Mouse (Mus musculus): ENCODE data around the gene Nudt13. TPM values are rescaled to one million over a fixed set of nuclear protein-coding genes. Genes with fewer than 3 reads are reported as not detected.

Gene Nudt13
- 7.0 and 7.5 TPM in 2 replicates for polyA plus RNA-seq (2012; rRNA removed)

DNA sequence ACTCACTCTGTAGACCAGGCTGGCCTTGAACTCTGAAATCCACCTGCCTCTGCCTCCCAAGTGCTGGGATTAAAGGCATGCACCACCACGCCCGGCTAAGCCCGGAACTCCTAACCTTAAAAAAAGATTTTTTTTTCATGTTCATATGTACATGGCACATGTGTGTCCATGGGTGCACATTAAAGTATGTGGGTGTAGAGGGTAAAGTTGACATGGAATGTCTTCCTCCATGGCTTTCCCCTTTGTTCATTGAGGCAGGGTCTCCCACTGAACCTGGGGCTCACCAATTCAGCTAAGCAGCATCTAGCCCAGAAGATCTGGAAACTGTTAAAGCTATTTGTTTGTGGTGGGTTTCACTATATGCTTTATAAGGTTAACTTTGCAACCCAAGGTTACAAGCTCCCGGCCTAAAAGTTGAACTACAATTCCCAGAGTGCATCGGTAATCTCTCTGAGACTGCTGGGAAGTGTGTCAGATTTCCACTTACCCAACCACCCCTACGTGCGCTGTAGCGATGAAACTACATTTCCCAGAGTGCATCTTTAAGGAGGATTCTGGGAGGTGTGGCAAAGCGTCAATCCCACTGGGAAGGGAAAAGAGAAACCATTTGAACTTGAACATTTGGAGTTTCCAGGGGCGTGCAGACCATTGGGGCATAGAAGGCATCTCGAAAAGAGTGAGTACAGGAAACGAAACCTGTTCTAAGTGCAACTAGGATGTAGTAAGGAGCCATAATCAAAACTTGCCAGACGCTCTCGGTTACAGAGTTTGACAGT lies at the start of gene Nudt13:
Gene Nudt13, plus strand, starts transcription at position 581 of the 776 bp plus-strand sequence.

DNA sequence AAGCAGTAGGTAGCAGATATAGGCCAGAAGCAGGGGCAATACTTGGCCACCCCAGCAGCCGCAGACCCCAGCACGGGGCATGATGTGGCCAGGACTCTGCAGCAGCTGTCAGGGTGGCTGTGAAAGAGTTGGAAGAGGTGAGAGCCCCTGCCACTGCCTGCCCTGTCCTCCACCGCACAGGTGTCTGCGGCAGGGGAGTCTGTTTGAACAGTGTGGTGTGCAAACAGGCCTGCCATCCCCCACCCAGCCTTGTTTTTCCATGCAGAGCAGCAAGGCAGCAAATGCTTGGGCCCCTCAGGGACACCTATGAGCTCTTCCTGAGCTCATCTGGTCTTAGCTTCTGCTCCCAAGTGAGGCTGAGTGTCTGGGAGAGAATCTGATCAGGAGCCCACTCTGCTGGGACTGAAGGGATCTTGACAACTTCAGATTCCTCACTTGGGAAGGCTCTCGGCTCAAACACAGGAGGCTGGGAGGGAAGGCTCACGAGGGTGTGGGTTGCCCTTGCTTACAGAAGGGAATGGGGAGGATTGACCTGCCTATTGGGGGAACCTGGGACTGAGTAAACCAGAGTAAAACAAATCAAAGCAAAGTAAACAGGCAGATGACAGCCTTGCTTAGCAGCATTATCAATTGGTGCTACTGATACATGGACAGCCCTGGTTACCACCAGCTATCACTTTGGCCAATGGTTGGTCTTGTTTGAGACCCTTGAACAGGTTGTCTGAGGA lies 25.3 kb upstream of the Nudt13 start, which contains the start of gene Kcnk16:
Gene Kcnk16, minus strand, starts transcription at position 118 of the 728 bp plus-strand sequence.

DNA sequence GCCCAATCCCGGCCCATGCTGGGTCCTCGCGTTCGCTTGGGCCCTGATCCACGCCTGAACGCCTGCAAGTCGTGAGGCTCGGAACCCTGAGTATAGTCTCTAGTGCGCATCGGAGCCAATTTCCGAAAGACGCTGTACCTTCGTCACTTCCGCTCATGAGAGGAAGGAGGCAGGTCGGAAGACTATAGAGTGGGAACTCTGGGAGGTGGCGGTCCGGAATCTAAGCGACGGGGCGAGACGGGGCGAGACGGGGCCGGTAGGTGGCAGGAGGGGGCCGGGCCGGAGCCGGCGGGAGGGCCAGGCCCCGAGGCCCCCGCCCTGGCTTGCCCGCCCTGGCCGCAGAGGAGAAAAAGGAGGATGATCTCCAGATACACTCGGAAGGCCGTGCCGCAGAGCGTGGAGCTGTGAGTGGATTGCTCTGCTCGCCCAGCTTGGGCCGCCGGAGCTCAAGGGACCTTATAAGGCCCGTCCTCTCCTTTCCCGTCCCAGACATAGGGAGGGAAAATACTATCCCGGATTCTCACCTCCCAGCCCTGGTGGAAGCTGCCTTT lies 53.6 kb downstream of the Nudt13 start, which contains the start of the genes Ecd and Fam149b:
Gene Ecd, minus strand, starts transcription at position 131 of the 551 bp plus-strand sequence.
Gene Fam149b, plus strand, starts transcription at position 172 of the 551 bp plus-strand sequence.

Other genes starting within 250 kb of the Nudt13 start
- gene Saysd1, start 156.2 kb upstream of the Nudt13 start, polyA plus RNA-seq (2012; rRNA removed), result 1.8 and 2.2 TPM in 2 replicates
- 3.1 and 3.2 TPM in 2 replicates for gene Kcnk5, start 112.9 kb upstream of the Nudt13 start, polyA plus RNA-seq (2012; rRNA removed)
- gene Kcnk16, start 25.5 kb upstream of the Nudt13 start, polyA plus RNA-seq (2012; rRNA removed), result 4.5 and 5.5 TPM in 2 replicates
- 15.4 and 18.1 TPM in 2 replicates for gene Ecd, start 53.4 kb downstream of the Nudt13 start, polyA plus RNA-seq (2012; rRNA removed)
- 7.5 and 7.6 TPM in 2 replicates for gene Fam149b, start 53.5 kb downstream of the Nudt13 start, polyA plus RNA-seq (2012; rRNA removed)
- gene Dnajc9, start 94.2 kb downstream of the Nudt13 start, polyA plus RNA-seq (2012; rRNA removed), result 77.2 and 80.5 TPM in 2 replicates
- 20.7 and 22.9 TPM in 2 replicates for gene Mrps16, start 98.9 kb downstream of the Nudt13 start, polyA plus RNA-seq (2012; rRNA removed)
- gene Cfap70, start 157.5 kb downstream of the Nudt13 start, polyA plus RNA-seq (2012; rRNA removed), result 0.01 and 0.16 TPM in 2 replicates
- 37.5 and 39.0 TPM in 2 replicates for gene Anxa7, start 185.4 kb downstream of the Nudt13 start, polyA plus RNA-seq (2012; rRNA removed)
- gene Mss51, start 202.2 kb downstream of the Nudt13 start, polyA plus RNA-seq (2012; rRNA removed), result 1.4 and 1.9 TPM in 2 replicates